Mouse (Mus musculus): Measurements from ENCODE around the gene Alox12. TPM values are rescaled to one million over a fixed set of nuclear protein-coding genes. Genes with fewer than 3 reads are reported as not detected.

Alox12 gene
- 0.54 and 0.61 TPM in 2 replicates for polyA plus RNA-seq (2015; fragmentation: Nextera tagmentation; extraction: Ambion mirVana)

GRCm38 (mm10) chr11:70254931-70255531 lies at the start of gene Alox12:
Alox12 (minus strand) TSS chr11:70255353.
- DNase-seq (ENCODE audit: low spot score): no peak

- DNase-seq (ENCODE audit: low spot score): no peak
Observed at GRCm38 (mm10) chr11:70302293-70302692, 47.1 kb upstream of the Alox12 start.

- DNase-seq (ENCODE audit: low spot score): peak; percentile 87
Observed at GRCm38 (mm10) chr11:70297836-70298454, 42.8 kb upstream of the Alox12 start.

- peak; percentile 56 for DNase-seq (ENCODE audit: low spot score)
Observed at GRCm38 (mm10) chr11:70297405-70297804, 42.3 kb upstream of the Alox12 start.

- DNase-seq (ENCODE audit: low spot score): no peak
Observed at GRCm38 (mm10) chr11:70293881-70294280, 38.7 kb upstream of the Alox12 start.

- DNase-seq (ENCODE audit: low spot score): peak; percentile 73
Observed at GRCm38 (mm10) chr11:70291235-70291634, 36.1 kb upstream of the Alox12 start.

GRCm38 (mm10) chr11:70289236-70289635 lies 34.1 kb upstream of the Alox12 start:
- no peak for DNase-seq (ENCODE audit: low spot score)

- no peak for DNase-seq (ENCODE audit: low spot score)
Observed at GRCm38 (mm10) chr11:70288102-70288501, 32.9 kb upstream of the Alox12 start.

GRCm38 (mm10) chr11:70285686-70286085 lies 30.5 kb upstream of the Alox12 start:
- peak; percentile 67 for DNase-seq (ENCODE audit: low spot score)

- DNase-seq (ENCODE audit: low spot score): no peak
Observed at GRCm38 (mm10) chr11:70284757-70285156, 29.6 kb upstream of the Alox12 start.

- no peak for DNase-seq (ENCODE audit: low spot score)
Observed at GRCm38 (mm10) chr11:70283666-70284065, 28.5 kb upstream of the Alox12 start.

- DNase-seq (ENCODE audit: low spot score): peak; percentile 16
Observed at GRCm38 (mm10) chr11:70280441-70280840, 25.3 kb upstream of the Alox12 start.

GRCm38 (mm10) chr11:70278961-70279360 lies 23.8 kb upstream of the Alox12 start:
- DNase-seq (ENCODE audit: low spot score): no peak

- no peak for DNase-seq (ENCODE audit: low spot score)
Observed at GRCm38 (mm10) chr11:70271641-70272040, 16.5 kb upstream of the Alox12 start.

GRCm38 (mm10) chr11:70266405-70266804 lies 11.3 kb upstream of the Alox12 start:
- no peak for DNase-seq (ENCODE audit: low spot score)

- no peak for DNase-seq (ENCODE audit: low spot score)
Observed at GRCm38 (mm10) chr11:70265819-70266218, 10.7 kb upstream of the Alox12 start.

- DNase-seq (ENCODE audit: low spot score): peak; percentile 79
Observed at GRCm38 (mm10) chr11:70265252-70265651, 10.1 kb upstream of the Alox12 start.

- DNase-seq (ENCODE audit: low spot score): no peak
Observed at GRCm38 (mm10) chr11:70259035-70259434, 3.9 kb upstream of the Alox12 start.

- no peak for DNase-seq (ENCODE audit: low spot score)
Observed at GRCm38 (mm10) chr11:70254337-70254736, 816 bp downstream of the Alox12 start.

GRCm38 (mm10) chr11:70251853-70252252 lies 3.3 kb downstream of the Alox12 start:
- peak; percentile 0 for DNase-seq (ENCODE audit: low spot score)

- no peak for DNase-seq (ENCODE audit: low spot score)
Observed at GRCm38 (mm10) chr11:70250150-70250549, 5.0 kb downstream of the Alox12 start.

GRCm38 (mm10) chr11:70247136-70247845 lies 7.9 kb downstream of the Alox12 start:
- peak; percentile 82 for DNase-seq (ENCODE audit: low spot score)
